Mouse (Mus musculus) CD4-positive, CD25-positive, alpha-beta regulatory T cell, adult 9 weeks (primary cell): Measurements from ENCODE around the gene Ccdc7b. TPM values are rescaled to one million over a fixed set of nuclear protein-coding genes. Genes with fewer than 3 reads are reported as not detected.

Experiments used
- polyA plus RNA-seq: library from polyadenylated mRNA; unstranded; fragments of 100-300 nt; shearing (Covaris generic); gene quantifications from one replicate; pipeline ENCODE4 v1.2.1, GENCODE M21; 2017

Gene Ccdc7b
- not detected for polyA plus RNA-seq

DNA sequence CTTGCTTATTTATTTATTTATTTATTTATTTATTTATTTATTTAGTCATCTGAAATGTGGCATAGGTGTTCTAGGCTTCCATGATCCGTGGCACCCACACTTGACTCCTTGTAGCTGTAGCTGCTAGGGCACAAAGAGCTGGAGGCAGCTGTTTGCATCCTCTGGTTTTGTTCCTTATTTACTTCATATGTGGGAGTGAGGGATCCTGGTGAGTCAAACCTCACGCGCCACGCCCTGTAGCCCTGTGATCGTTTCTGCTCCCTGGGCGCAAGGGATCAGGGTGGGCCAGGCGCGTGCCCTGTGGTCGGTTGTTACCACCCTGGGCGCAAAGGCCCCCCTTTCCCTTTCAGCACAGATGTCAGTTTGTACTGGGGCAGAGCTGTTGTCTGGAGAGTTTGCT lies at the start of gene Ccdc7b:
Ccdc7b (plus strand) TSS at position 301 of the 400 bp plus-strand sequence.

GRCm38 (mm10) chr8:129065417-129065816 lies 1.5 kb upstream of the Ccdc7b start, which contains the start of gene Ccdc7a:
Ccdc7a (minus strand) TSS chr8:129065517.

GRCm38 (mm10) chr8:129131561-129131960 lies 64.6 kb downstream of the Ccdc7b start, which contains the start of gene Gm10999:
Gm10999 (minus strand) TSS chr8:129131661.

Other genes with a start within 250 kb of the Ccdc7b start
- 0.32 TPM for gene Ccdc7a, start 1.6 kb upstream of the Ccdc7b start, polyA plus RNA-seq
- not detected for gene Gm10999, start 64.5 kb downstream of the Ccdc7b start, polyA plus RNA-seq
- 30.4 TPM for gene 2610044O15Rik8, start 167.3 kb downstream of the Ccdc7b start, polyA plus RNA-seq